Mouse (Mus musculus) frontal cortex, postnatal 25 days (tissue): ENCODE measurements at regions not wholly inside any gene's neighbourhood (a gene's known extent, or its start where the extent isn't known, plus 50 kb on each side); places are given as distances from the start of the nearest gene placed in this dataset.

ENCODE experiments used
- DNase-seq, 2 experiments: peaks; one replicate each; pipeline ENCODE4 v3.0.0; 2022; ENCODE audit warnings: low spot score in 2 of 2

GRCm38 (mm10) chr13:101439041-101439440, 329.0 kb downstream of the Pik3r1 start:
- no peak for DNase-seq

GRCm38 (mm10) chr13:101433162-101433561, 334.9 kb downstream of the Pik3r1 start:
- no peak for DNase-seq

- no peak for DNase-seq
Observed at GRCm38 (mm10) chr13:101427426-101428221, 340.4 kb downstream of the Pik3r1 start.

- no peak for DNase-seq
Observed at GRCm38 (mm10) chr13:101426461-101426860, 341.6 kb downstream of the Pik3r1 start.

- DNase-seq: no peak
Observed at GRCm38 (mm10) chr13:101422082-101422481, 345.9 kb downstream of the Pik3r1 start.

- DNase-seq: no peak
Observed at GRCm38 (mm10) chr13:101419457-101420025, 348.5 kb downstream of the Pik3r1 start.

GRCm38 (mm10) chr13:101418272-101418671, 349.7 kb downstream of the Pik3r1 start:
- DNase-seq: no peak

GRCm38 (mm10) chr13:101408885-101409284, 359.1 kb downstream of the Pik3r1 start:
- DNase-seq: no peak

- no peak for DNase-seq
Observed at GRCm38 (mm10) chr13:101407633-101408032, 360.4 kb downstream of the Pik3r1 start.

GRCm38 (mm10) chr13:101373581-101374189, 394.3 kb downstream of the Pik3r1 start:
- DNase-seq: no peak

GRCm38 (mm10) chr13:101371906-101372305, 396.1 kb downstream of the Pik3r1 start:
- DNase-seq: no peak

GRCm38 (mm10) chr13:101368170-101368569, 399.8 kb downstream of the Pik3r1 start:
- no peak for DNase-seq

- DNase-seq: peak in 1 of 2 experiments; percentile 3
Observed at GRCm38 (mm10) chr13:101355363-101355762, 412.7 kb downstream of the Pik3r1 start.

- DNase-seq: no peak
Observed at GRCm38 (mm10) chr13:101351123-101351522, 416.9 kb downstream of the Pik3r1 start.

- no peak for DNase-seq
Observed at GRCm38 (mm10) chr13:101349354-101349753, 418.7 kb downstream of the Pik3r1 start.

GRCm38 (mm10) chr13:101338280-101338872, 429.6 kb downstream of the Pik3r1 start:
- no peak for DNase-seq

- DNase-seq: no peak
Observed at GRCm38 (mm10) chr13:101318621-101319020, 449.4 kb downstream of the Pik3r1 start.

- DNase-seq: no peak
Observed at GRCm38 (mm10) chr13:101316336-101316735, 451.7 kb downstream of the Pik3r1 start.

GRCm38 (mm10) chr13:101314040-101314439, 454.0 kb downstream of the Pik3r1 start:
- no peak for DNase-seq

GRCm38 (mm10) chr13:101311634-101312314, 456.2 kb downstream of the Pik3r1 start:
- no peak for DNase-seq

- DNase-seq: no peak
Observed at GRCm38 (mm10) chr13:101308724-101309123, 459.3 kb downstream of the Pik3r1 start.
